Mouse (Mus musculus) embryonic facial prominence, embryonic 14.5 days (tissue): Measurements from ENCODE around the gene Znrf3. TPM values are rescaled to one million over a fixed set of nuclear protein-coding genes. Genes with fewer than 3 reads are reported as not detected.
"Not testable (repeated sequence)": the region's sequence is repeated elsewhere in the genome, so short reads cannot be mapped to it uniquely, and the experiment has no call there.

Source experiments
- ATAC-seq: fragments of 200-750 bp; cut with Nextera tagmentation; 2 replicates; pipeline ENCODE4 v1.8.0; 2017; ENCODE audit warnings: low read depth, moderate number of reproducible peaks, moderate TSS enrichment
- DNase-seq: peaks from one replicate; pipeline ENCODE4 v3.0.0-alpha.2; 2015; ENCODE audit warnings: low spot score
- H3K27ac ChIP-seq: fragments of 300-500 bp; sonication (generic); replicated peaks from 2 replicates; pipeline ENCODE4 v1.5.1; 2014; ENCODE audit warnings: low read depth, mild to moderate bottlenecking, low read length, moderate library complexity
- H3K27me3 ChIP-seq: fragments of 300-500 bp; sonication (generic); replicated peaks from 2 replicates; pipeline ENCODE4 v1.6.1; 2014; ENCODE audit warnings: low read length; ENCODE audit not compliant: control insufficient read depth, insufficient read depth
- H3K36me3 ChIP-seq: fragments of 300-500 bp; sonication (generic); 2 replicates; pipeline ENCODE4 v1.6.1; 2014; ENCODE audit warnings: low read length, mixed read lengths; ENCODE audit not compliant: control insufficient read depth, insufficient read depth
- H3K4me1 ChIP-seq: fragments of 300-500 bp; sonication (generic); 2 replicates; pipeline ENCODE4 v1.6.1; 2014; ENCODE audit warnings: antibody characterized with exemption, low read length; ENCODE audit not compliant: control insufficient read depth, insufficient read depth
- H3K4me2 ChIP-seq: fragments of 300-500 bp; sonication (generic); 2 replicates; pipeline ENCODE4 v1.6.1; 2014; ENCODE audit warnings: low read depth, mild to moderate bottlenecking, low read length, moderate library complexity, mixed read lengths
- H3K4me3 ChIP-seq: fragments of 300-500 bp; sonication (generic); 2 replicates; pipeline ENCODE4 v1.5.1; 2014; ENCODE audit warnings: low read depth, mild to moderate bottlenecking, low read length
- H3K9ac ChIP-seq: fragments of 300-500 bp; sonication (generic); 2 replicates; pipeline ENCODE4 v1.6.1; 2014; ENCODE audit warnings: low read depth, mild to moderate bottlenecking, low read length, moderate library complexity, mixed read lengths
- H3K9me3 ChIP-seq: fragments of 300-500 bp; sonication (generic); 2 replicates; pipeline ENCODE4 v1.6.1; 2016; ENCODE audit warnings: low read length; ENCODE audit not compliant: control insufficient read depth
- WGBS: fragments of 180-500 bp; shearing (Covaris S2); extraction: QIAGEN DNeasy Blood & Tissue Kit; methylation state at CpG from one replicate; pipeline ENCODE4 v1.1.7; 2014; 5-methylcytosine and 5-hydroxymethylcytosine counted together
- polyA plus RNA-seq: library from polyadenylated mRNA; unstranded; fragments of >200 nt; fragmentation: Nextera tagmentation; extraction: Ambion mirVana; gene quantifications from 2 replicates; pipeline ENCODE4 v1.2.1, GENCODE M21; 2014

The Znrf3 gene
- polyA plus RNA-seq, result 9.2 and 10.2 TPM in 2 replicates

- Histone ChIP-seq H3K9ac (peak within 1 kb of the TSS; percentile 92), H3K4me1 (peaks cover 18% of the 10 kb centered on the region; the same call in 1 of the 2 replicates), H3K9me3 (no peaks in the 10 kb centered on the region), H3K4me2 (peak within 1 kb of the TSS; percentile 95), H3K4me3 (peak within 1 kb of the TSS; percentile 82), H3K27me3 (no peaks in the 10 kb centered on the region), H3K36me3 (no peaks in the 10 kb centered on the region), H3K27ac (peak within 1 kb of the TSS; percentile 80)
- DNase-seq (peak; percentile 96), ATAC-seq (peak; percentile 91)
- WGBS, result 0% methylated on average over 27 of the region's 106 CpGs
Measured at GRCm38 (mm10) chr11:5444599-5445451, at the start of gene Znrf3. Gene Znrf3, minus strand, starts transcription at chr11:5444847.

GRCm38 (mm10) chr11:5493869-5494268, 49.2 kb upstream of the Znrf3 start:
- Histone ChIP-seq H3K4me3 (no peak overlapping the region), H3K9me3 (no peaks in the 10 kb centered on the region), H3K27me3 (no peaks in the 10 kb centered on the region), H3K27ac (no peak overlapping the region), H3K9ac (no peak overlapping the region), H3K4me2 (no peak overlapping the region), H3K36me3 (no peaks in the 10 kb centered on the region), H3K4me1 (no peaks in the 10 kb centered on the region)
- 33% methylated on average over 2 of the region's 2 CpGs for WGBS
- ATAC-seq (no peak), DNase-seq (no peak)

- no peaks in the 10 kb centered on the region for H3K9me3 ChIP-seq
- no peak overlapping the region for H3K4me3 ChIP-seq
- no peak for ATAC-seq
- WGBS, result 40% methylated on average over 7 of the region's 7 CpGs
- H3K36me3 ChIP-seq, result no peaks in the 10 kb centered on the region
- H3K4me1 ChIP-seq, result no peaks in the 10 kb centered on the region
- no peak for DNase-seq
- no peaks in the 10 kb centered on the region for H3K27me3 ChIP-seq
- no peak overlapping the region for H3K9ac ChIP-seq
- no peak overlapping the region for H3K4me2 ChIP-seq
- H3K27ac ChIP-seq, result no peak overlapping the region
Measured at GRCm38 (mm10) chr11:5491912-5492311, 47.3 kb upstream of the Znrf3 start.

GRCm38 (mm10) chr11:5490989-5491656, 46.5 kb upstream of the Znrf3 start:
- Histone ChIP-seq H3K36me3 (no peaks in the 10 kb centered on the region), H3K4me1 (no peaks in the 10 kb centered on the region), H3K4me3 (no peak overlapping the region), H3K9ac (no peak overlapping the region), H3K27me3 (no peaks in the 10 kb centered on the region), H3K9me3 (no peaks in the 10 kb centered on the region), H3K27ac (no peak overlapping the region), H3K4me2 (no peak overlapping the region)
- ATAC-seq, result no peak
- no peak for DNase-seq
- 73% methylated on average over 10 of the region's 10 CpGs for WGBS

GRCm38 (mm10) chr11:5489433-5489832, 44.8 kb upstream of the Znrf3 start:
- H3K9ac ChIP-seq, H3K27me3 ChIP-seq, DNase-seq, H3K9me3 ChIP-seq, H3K4me2 ChIP-seq, H3K27ac ChIP-seq, H3K4me3 ChIP-seq, H3K36me3 ChIP-seq, H3K4me1 ChIP-seq, ATAC-seq: not testable (repeated sequence)
- WGBS, result 89% methylated on average over 10 of the region's 10 CpGs

- Histone ChIP-seq H3K36me3 (no peaks in the 10 kb centered on the region), H3K9me3 (no peaks in the 10 kb centered on the region), H3K4me3 (peak overlapping the region; percentile 40), H3K27me3 (no peaks in the 10 kb centered on the region), H3K4me2 (peak overlapping the region; percentile 60), H3K4me1 (no peaks in the 10 kb centered on the region), H3K9ac (peak overlapping the region; percentile 54), H3K27ac (0 out of 2 replicates have a peak overlapping the region, but pooled peaks have one; percentile 11)
- peak; percentile 75 for ATAC-seq
- 10% methylated on average over 15 of the region's 15 CpGs for WGBS
- DNase-seq, result peak; percentile 96
Measured at GRCm38 (mm10) chr11:5485193-5486011, 40.8 kb upstream of the Znrf3 start.

- no peak overlapping the region for H3K9ac ChIP-seq
- no peaks in the 10 kb centered on the region for H3K9me3 ChIP-seq
- 85% methylated on average over 13 of the region's 13 CpGs for WGBS
- H3K27ac ChIP-seq, result no peak overlapping the region
- ATAC-seq (no peak), DNase-seq (no peak)
- no peak overlapping the region for H3K4me3 ChIP-seq
- H3K4me1 ChIP-seq, result no peaks in the 10 kb centered on the region
- H3K36me3 ChIP-seq, result no peaks in the 10 kb centered on the region
- H3K4me2 ChIP-seq, result no peak overlapping the region
- H3K27me3 ChIP-seq, result no peaks in the 10 kb centered on the region
Measured at GRCm38 (mm10) chr11:5482581-5482980, 37.9 kb upstream of the Znrf3 start.

GRCm38 (mm10) chr11:5478831-5479230, 34.2 kb upstream of the Znrf3 start:
- Histone ChIP-seq H3K36me3 (no peaks in the 10 kb centered on the region), H3K9ac (no peak overlapping the region), H3K4me2 (no peak overlapping the region), H3K4me3 (no peak overlapping the region), H3K27ac (no peak overlapping the region), H3K27me3 (no peaks in the 10 kb centered on the region), H3K9me3 (no peaks in the 10 kb centered on the region), H3K4me1 (no peaks in the 10 kb centered on the region)
- DNase-seq, result no peak
- ATAC-seq, result no peak
- WGBS, result 90% methylated on average over 3 of the region's 3 CpGs
